Mouse (Mus musculus) cerebellum, adult 2 months (tissue): ENCODE results near the gene Ptpn13.

Source experiments
- CTCF ChIP-seq: fragments of 200-500 bp; IDR thresholded peaks from 2 replicates; pipeline ENCODE4 v1.5.1; 2011; ENCODE audit warnings: low read depth, mild to moderate bottlenecking, control low read depth, low read length, moderate library complexity, borderline replicate concordance; ENCODE audit not compliant: insufficient read depth
- POLR2A ChIP-seq: fragments of 200-500 bp; IDR thresholded peaks from 2 replicates; pipeline ENCODE4 v1.6.1; 2011; ENCODE audit warnings: low read length, control low read depth, borderline replicate concordance; ENCODE audit not compliant: insufficient read depth

DNA sequence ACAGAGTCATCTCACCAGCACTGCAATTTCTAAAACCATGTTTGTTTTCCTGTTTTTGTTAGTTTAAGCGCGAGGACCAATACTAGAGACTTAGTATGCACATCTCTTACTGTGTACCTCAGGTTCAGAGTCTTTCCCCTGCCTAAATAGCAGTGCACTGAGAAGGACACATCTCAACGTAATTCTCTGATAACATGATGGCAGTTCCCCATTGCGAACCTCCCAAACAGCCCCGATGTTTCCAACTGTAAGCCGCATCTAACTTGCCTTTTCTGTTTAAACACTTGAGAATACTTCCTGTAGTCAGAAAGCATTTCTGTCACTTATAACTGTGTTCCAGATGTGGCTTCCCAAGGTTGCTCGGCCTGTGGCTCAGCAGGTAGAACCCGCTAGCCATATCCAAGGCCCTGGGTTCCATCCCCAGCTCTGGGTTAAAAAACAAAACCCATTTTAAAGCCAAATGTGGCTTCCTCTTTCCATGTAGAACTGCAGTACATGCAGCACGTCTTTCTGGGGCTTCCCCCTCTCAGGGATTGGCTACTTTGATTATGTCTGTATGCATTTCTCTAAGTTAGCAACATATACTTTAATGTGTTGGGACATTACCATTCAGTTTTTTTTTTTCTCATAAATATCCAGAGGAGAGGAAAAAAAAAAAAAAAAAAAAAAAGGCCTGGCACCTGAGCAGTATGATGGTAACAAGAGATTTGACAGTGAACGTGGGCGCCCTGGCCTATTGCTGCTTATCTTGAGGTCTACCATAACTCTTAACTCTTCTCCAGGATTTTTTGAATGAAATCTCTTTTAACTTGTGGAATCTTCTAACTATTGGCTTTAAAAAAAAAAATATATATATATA lies 15.7 kb downstream of the Ptpn13 start:
- TF ChIP-seq POLR2A (no peak), CTCF (no peak)
